Mouse (Mus musculus) kidney, adult 11 months (tissue): ENCODE results near the gene Morc4.

Experiments used
- DNase-seq: peaks from one replicate; pipeline ENCODE4 v3.0.0; 2022

Morc4 gene

DNA sequence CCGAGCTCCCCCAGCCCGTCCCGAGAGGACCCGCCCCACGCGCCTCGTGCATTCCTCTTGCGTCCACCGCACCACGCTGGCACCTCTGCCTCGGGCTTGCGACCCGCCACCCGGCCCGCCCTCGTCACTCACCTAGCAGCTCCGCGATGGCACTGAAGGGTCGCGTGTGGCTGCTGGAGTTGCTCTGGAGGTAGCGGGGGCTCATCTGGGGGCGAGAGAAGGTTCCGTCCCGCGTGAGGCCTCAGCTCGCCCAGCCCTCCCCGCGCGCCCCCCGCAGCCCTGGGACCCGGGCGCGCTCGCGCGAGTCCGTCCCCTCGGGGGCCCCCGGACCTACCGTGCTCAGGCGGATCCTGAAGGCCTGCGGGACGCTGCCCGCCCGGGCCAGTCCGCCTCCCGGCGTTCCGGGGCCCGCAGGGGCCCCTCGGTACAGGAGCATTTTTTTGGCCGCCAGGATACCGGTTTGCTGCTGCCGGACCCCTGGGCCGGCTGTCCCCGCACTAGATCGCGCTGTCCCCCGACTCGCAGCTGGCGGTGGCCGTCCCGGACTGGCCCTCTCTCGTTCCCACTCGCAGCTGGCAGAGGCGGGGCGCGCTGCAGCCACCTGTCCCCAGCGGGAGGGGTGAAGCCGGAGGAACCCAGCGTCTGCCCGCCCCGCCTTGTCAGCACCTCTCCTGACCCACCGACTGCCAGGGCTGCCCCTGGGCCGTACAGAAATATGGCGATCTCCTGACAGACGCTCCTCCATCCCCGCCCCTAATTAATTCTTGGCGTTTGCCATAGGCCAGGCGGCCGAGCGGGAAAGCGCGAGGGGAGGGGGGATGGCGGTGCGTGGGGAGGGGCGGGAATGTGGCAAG, at the start of gene Morc4:
Gene Morc4 (minus strand): TSS at position 740 of the 854 bp plus-strand sequence.
- peak; percentile 54 for DNase-seq

DNA sequence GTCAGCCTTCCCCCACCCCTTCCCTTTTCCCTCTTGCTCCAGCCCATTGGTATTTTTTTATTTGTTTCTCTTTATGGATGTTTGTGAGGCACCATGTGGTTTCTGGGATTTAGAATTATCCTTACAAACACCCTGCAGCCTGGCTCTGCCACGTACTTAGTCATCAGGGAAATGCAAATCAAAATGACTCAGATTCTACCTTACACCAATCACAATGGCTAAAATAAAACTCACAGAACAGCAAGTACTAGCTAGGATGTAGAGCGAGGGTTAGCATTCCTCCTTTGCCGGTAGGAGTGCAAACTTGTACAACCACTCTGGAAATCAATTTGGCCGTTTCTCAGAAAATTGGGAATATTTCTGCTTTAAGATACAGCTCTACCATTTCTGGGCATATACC, 49.1 kb upstream of the Morc4 start:
- no peak for DNase-seq

DNA sequence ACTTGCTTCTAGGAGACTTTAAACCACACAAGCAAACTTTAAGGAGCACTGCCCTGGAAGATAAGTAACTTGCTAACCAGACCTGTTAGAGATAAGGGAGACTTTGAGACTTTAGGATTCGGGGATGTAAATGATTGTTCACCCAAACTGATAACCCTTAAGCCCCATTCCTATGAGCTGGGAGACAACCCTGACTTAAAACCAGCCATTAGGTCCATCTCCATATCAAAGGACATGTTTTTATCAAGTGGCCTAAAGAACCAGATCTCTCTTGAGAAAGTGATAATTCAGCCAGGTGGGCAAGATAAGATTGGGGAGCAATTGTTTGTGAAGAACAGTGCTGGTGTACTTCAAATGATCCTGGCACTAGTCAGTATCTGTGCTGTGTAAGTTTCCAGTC, 19.9 kb upstream of the Morc4 start:
- no peak for DNase-seq

DNA sequence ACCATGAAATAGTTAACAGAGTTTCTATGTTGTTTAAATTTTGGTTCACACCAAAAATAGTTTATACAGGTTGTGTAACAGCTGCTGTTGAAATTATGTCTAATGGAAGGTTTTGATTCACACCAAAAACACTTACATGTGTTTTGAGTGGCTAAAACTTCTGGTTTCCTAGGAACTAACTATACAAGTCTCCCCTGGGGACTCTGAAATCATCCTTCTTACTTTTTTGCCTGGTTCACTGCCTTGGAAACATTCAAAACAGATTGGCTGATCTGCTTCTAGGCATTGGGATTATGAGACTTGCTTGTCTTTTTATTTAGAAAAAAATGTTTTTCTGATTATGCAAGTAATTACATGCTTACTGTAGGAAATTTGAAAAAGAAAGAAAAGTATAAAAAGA, 11.7 kb upstream of the Morc4 start:
- no peak for DNase-seq

DNA sequence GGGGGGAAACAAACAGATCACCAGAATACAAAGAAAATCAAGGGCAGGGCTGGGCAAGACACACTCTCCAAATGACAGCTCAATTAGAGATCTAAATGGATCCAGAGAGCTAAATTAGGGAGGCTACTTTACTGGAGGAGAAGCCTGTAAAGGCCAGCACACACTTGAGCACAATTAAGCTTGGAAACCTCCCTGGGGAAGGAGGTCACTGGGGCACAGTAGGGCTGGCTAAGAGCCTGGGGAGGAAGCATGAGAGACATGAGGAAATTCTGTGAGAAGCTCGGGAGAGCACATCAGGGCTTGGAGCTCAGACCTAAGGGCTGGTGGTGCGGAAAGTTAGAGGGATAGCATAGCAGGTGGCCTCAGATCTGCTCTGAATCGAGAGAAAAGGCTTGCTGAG, 6.5 kb upstream of the Morc4 start:
- no peak for DNase-seq

DNA sequence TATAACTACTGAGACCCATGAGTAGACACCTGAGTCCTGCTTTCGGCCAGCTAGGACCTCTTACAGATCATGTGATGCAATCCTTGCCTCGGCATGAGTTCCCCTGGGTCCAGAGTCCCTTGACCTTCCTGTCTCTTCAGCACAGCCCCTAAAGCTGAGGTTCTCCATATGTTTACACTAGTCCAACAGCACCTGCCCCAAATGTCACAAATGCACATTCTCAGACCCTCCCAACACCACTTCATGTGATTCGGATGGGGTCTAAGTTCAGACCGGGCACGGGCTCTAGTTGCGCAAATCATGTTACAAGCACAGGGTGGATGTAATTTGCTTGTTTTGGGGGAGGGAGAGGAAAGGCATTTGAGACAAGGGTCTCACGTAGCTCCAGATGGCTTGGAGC, 5.6 kb upstream of the Morc4 start:
- no peak for DNase-seq

DNA sequence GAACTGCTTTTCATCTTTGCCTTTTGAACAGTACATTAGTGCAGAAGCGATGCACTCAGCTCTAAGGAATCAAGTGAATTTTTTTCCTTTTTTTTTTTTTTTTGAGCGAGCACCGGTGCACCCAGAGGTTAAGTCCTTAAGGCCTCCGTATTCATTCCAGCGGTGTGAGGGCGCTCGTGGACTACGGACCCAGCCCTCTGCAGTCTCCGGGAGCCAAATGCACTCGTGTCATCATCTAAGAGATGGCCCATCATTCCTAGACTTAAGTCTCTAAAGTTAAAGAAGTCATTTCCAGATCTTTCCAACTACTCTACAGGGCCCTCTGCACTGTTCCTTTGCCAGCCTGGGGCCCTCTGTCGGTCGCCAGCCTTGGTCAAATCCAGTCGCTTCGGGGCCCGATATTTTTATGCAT, 1.2 kb downstream of the Morc4 start:
- DNase-seq, result peak; percentile 32

DNA sequence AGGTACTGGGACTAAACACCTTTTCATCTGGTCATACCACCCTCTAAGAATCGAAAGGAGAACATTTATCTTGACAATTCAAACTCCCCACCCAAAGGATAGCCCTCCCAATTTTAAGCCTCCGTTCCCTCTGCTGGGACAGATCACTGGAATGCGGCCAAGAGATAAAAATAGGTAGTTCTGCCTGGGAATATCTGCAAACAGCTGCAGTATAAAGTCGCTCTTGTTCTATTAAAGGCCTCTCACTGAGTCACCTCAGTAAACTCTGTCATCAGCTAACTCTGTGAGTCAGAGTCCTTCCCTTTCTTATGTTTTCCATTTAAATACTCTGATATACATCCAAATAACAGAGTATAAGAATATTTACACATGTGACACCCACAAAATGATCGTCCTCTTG, 12.1 kb downstream of the Morc4 start:
- no peak for DNase-seq

DNA sequence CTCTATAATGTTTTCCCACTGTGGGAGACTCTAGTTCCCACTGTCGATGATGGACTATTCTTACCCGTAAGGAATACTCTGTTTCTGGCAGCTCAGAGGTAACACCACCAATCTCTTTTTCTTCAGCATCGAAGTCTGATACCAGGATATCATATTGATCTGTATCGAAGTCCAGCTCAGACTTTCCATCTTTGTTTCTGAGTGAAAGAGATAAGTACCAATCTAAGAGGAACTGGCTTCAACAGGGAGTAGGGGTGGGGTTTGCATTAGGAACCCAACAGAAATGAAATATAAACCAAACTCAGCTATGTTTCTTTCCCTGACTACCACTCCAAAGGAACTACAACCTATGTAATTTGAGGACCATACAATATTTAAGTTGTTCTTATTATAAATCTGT, 16.7 kb downstream of the Morc4 start:
- no peak for DNase-seq

DNA sequence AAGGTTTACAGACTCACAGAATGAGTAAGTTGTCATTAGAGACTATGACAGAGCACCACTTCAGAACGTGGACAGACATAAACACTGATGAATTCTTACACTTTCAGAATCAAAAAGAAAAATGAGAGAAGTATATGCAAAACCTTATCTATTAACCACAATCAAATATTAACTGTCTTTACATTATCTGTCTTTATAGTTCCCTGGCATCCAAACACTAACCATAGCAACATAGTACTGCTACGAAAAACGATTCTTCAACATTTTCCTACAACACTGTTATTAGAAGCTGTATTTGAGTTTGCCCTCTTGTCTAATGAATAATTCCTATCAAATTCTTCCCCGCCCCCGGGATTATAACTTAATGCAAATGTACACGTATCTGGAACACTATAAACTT, 30.4 kb downstream of the Morc4 start:
- DNase-seq, result no peak

DNA sequence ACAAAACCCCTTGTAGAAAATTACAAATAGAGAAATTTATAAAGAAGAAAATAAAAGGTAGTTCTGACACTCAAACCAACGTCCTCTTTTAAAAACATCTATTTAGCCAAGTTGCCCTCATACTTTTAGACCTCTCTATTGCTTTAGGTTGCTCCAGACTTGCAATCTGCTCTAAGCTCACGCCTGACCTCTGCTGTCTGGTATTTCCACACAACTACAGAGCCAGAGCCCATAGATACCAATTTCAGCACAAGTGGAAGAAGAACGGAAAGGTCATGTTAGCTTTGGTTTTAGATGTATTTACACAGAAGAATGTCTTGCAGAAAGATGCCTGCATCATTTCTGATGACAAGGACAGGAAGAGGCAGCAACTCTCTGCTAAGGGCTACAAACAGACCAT, 32.4 kb downstream of the Morc4 start:
- DNase-seq, result peak; percentile 7

DNA sequence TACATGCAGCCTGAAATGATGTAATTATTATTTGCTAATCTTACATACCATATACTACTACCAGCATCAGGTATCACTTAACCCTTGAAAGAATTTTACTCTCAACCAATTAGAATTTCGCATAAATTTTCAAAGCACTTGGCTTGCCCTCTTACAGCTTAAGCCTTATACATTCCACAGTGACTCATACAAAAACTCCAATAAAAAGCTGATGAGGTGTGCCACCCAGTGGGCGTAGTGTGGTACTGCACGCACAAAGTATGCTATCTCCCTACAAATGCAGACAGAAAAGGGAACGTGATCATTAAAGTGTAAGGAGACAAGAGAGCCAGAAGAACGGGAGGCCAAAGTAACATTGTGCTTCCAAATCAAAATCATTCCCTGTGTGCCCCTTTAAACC, 39.0 kb downstream of the Morc4 start:
- DNase-seq, result peak; percentile 52

DNA sequence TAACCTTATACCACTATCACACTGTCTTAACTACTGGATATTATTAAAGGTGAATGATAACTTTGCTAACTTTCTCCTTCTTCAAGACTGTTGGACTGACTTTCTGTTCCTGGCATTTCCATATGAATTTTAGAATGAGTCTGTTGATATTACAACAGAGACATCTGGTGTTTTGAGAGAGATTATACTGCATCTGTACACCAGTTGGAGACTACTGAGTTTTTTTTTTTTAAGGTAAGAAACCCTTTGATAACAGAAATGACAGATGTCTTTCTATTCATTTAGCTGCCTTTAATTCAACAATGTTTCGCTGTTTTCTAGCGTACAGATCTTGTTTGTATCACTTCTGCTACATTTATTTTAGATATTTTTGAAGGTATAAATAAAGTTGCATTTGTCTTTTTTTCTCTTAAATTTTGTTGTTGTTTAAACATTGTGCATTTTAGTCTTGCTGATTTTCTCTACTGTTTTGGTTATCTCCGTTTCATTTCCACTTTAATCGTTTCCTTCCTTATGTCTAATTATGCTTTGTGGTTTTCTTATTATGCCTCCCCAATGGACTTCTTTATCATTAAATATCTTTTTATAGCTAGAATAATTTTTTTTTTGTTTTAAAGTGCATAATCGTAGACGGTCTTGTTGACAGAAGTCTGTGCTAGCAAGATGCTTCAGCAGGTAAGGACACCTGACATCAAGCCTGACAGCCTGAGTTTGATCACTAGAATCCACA, 42.9 kb downstream of the Morc4 start:
- DNase-seq, result no peak

DNA sequence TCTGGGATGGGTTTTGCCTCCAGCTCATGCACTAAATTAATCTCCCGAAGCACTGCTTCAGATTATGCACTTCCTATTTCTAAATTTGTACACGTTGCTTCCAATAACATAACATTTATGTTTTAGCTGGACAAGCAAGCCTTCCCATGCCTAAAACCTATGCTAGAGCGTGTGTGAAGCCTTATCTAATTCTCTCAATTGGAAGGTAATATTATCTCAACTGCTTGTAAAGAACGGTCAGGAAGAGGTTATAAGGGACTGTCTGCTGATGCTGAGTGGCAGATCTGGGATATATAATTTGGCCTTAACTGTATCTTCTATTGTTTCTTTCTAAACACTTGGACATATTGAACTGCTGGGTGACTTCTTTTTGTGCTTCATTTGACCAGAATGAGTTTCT, 44.6 kb downstream of the Morc4 start:
- DNase-seq, result no peak

DNA sequence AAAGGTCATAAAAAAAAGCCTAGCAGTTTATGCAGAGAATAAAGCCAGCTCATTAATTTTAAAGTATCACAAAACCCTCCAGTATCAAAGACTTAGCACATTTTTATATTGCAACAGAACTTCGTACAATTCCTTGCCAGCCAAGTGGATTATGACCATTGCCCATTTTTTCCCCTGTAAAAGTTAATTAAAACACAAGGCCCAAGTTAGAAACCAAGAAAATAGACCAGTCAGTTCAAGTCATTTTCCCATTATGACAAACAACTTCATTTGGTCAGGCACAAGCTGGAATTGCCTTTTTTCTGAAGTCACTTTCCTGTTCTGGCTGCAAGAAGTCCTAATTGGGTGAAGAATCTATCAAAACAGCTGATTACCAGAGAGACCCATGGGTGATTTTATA, 46.1 kb downstream of the Morc4 start:
- no peak for DNase-seq

DNA sequence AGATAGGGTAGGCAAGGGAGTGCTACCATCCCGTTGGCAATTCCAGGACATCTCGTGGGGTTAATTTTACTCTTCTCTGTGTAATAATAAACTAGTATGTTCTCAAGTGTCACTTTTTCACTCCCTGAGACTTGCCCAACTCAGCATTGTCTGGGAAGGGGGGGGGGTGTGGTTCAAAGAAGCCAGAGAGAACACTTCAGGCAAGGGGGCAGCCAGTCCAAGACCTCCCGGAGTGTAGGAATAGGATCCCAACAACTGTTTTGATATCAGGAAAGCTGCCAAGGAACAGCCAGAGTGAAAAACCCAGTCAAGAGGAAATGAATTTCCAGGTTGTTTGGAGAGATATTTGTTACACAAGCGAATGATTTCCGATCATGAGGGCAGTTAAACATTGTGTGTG, 56.3 kb downstream of the Morc4 start:
- peak; percentile 75 for DNase-seq

DNA sequence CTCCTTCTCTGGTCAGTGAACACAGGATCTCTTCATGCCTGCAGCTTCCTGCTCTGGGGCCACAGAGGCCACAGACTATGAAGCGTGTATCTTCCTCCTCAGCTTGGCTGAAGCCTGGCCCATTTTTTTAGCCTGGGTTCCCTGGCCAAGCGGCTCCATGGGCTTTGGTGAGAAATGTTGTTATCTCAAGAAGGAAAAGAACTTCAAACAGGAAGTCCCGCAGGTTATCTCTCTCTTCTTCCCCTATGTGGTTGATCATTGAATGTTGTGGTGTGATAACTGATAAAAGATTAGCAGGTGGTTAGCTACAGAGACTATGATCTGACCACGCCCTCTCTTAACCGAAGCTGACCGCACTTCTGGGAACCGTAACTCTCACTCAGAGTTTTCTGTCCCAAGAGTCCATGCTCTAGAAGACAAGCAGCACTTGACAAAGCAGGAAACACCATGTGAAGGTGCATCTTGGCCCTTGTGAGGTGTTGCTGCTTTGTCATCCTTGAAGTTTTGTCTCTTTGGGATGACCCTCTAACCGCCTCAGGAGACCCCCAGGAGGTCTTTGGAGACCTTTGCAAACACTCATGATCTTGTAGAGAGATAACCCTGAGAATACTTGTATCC, 57.4 kb downstream of the Morc4 start:
- DNase-seq, result no peak

DNA sequence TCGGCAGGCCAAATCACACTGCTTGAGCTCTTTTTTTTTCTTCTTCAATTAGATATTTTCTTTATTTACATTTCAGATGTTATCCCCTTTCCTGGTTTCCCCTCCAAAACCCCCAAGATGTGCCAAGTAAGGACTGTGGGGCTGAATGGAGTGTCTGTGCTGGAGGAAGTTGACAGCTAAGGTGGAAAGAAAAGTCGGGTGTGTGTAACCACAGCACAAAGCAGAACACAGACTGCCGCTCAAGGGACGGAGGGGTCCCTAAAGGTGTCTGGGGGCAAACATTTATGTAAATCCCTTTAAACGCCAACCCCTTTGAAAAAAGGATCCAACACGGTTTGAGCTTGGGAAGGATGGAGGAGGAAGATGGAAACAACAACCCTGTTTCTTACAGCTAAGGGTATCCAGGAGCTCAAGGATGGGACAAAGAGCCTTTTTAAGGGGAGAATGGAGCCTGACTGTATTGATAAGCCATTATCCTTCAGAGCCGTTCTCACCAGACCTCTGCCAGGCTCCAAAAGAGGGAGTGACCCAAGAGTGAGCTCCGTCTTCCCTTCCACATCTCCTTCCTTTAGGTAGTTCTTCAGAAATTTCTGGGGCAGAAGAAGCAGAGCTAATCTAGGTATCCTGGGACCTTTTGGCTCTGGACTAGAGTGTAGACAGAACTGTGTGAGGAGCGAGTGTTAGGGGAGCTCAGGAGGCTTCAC, 58.0 kb downstream of the Morc4 start:
- DNase-seq, result no peak

DNA sequence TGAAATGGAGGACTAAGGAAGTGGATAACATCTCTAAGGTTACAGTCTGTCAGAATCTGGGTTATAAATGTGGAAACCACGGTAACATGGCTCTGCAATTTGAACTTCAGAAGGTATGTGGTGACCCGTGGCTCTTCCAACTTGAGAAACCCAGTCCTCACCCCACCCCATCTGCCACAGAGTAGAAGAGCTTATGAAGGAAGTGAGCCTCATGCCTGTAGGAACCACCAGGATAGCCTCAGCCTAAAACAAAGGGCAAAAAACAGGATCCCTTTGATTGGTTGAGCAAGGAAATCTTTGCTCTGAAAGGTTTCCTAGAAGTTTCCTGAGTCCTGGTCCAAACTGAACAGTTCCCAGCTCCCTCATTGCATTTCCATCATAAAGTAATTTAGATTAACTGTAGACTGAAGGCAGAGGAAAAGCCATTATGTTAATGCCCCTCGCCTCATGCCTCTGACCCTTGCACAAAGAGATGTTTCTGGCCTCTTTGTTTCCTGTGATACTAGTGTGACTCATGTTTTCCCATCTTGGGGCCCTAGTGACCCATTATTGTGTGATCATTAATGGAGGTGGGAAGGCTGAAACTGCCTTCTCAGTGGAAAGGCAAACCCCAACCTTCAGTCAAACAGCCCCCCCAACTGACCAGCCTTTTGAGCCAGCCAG, 58.7 kb downstream of the Morc4 start:
- DNase-seq, result no peak

DNA sequence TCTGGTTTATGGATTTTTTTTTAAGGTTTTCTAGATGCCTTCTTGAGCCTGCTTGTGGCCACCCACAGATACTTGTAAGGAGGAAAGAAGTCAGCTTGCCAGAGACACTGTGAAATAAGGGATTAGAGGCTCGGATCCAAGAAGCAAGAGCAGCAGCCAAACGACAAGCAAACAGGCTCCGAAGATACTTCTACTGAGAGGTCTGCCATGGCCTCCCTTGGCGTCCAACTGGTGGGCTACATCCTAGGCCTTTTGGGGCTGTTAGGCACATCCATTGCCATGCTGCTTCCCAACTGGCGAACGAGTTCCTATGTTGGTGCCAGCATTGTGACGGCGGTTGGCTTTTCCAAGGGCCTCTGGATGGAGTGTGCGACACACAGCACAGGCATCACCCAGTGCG, 63.0 kb downstream of the Morc4 start:
- no peak for DNase-seq

DNA sequence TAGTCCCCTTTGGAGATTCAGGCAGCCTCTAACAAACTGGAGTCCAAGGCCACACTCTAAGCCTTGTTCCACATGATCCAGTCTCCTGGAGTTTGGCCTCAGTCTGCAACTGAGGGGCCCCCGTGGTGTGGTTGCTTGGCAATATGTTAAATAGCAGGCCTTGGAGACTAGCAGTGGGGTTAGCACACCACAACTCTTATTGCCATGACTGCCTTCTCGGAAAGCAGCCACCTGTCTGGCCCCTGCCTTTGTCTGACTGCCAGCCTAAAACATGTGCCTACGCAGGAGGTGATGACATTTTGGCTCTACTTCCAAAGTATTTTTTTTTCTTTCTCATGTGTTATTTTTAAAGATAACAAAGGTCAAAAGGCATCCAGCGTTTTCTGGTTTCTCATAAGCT, 63.4 kb downstream of the Morc4 start:
- peak; percentile 86 for DNase-seq

DNA sequence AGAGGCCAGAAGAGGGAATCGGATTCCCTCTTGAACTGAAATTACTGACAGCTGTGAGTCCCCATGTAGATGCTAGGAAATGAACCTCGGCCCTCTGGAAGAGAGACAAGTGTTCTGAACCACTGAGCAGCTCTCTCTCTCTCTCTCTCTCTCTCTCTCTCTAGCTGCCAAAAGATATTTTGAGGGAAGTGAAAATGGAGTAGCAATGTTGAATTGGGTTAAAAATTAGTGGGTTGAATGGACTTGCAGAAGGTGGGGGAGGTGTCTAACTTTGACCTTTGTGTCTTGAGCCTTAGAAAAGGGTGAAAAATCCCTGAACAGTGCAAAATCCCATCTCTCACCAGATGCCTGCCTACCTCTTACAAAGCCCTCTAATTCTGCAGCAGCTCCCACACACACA, 64.1 kb downstream of the Morc4 start:
- peak; percentile 62 for DNase-seq

DNA sequence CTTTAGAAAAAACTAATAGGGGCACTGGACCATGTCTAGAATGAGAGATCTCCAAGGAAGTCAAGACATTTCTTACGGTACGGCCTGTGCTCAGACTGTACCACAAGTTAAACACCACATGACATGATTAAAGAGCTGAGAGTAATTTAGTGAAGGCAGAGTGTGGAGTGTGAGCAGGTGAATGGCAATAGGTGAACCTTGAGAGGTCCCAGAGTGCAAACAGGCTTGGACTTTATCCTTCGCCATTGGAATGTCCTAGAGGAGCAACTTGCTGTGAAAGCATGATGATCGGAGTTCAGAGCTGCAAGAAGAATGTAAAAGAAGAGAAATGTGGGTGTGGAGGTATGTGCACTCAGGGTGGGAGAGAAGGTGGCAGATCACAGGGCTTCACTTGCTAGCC, 65.6 kb downstream of the Morc4 start:
- peak; percentile 76 for DNase-seq
